Mouse (Mus musculus): ENCODE results near the gene Fto.

DNA sequence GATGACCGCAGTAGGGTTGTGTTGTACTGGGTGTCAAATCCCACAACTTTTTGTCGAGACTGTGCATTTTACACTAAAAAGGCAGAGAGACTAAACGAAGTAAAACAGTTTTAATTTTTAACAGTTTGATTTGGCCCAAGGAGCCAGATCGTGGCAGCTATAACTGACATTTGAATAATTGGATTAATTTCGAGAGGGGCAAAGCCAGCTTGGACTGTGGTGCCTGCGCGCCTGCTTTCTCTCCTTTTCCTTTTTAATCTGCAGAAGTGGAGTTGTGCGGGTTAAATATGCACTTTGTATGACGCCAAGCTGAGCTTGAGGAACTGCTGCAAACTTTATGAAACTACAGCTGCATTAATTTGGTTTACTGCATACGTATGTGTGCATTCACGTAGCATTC, 239.3 kb downstream of the Fto start:
- TF ChIP-seq CTCF (IDR thresholded peaks at IDR 0.05; ENCODE audit: low read depth) (no peak), EP300 (IDR thresholded peaks at IDR 0.05; ENCODE audit: low read depth) (no peak)
